Mouse (Mus musculus) kidney, embryonic 16.5 days (tissue): ENCODE data around the gene Mid2. TPM values are rescaled to one million over a fixed set of nuclear protein-coding genes. Genes with fewer than 3 reads are reported as not detected.

Source experiments
- ATAC-seq: fragments of 200-750 bp; cut with Nextera tagmentation; 2 replicates; pipeline ENCODE4 v1.8.0; 2017; ENCODE audit warnings: moderate TSS enrichment; ENCODE audit not compliant: low FRiP score, low TSS enrichment
- H3K27ac ChIP-seq: fragments of 300-500 bp; sonication (generic); 2 replicates; pipeline ENCODE4 v1.5.1; 2014; ENCODE audit warnings: low read length
- H3K27me3 ChIP-seq: fragments of 300-500 bp; sonication (generic); 2 replicates; pipeline ENCODE4 v1.6.1; 2014; ENCODE audit warnings: low read length, control low read depth, mixed read lengths; ENCODE audit not compliant: insufficient read depth
- H3K36me3 ChIP-seq: fragments of 300-500 bp; sonication (generic); 2 replicates; pipeline ENCODE4 v1.6.1; 2014; ENCODE audit warnings: low read length, control low read depth, mixed read lengths; ENCODE audit not compliant: insufficient read depth
- H3K4me1 ChIP-seq: fragments of 300-500 bp; sonication (generic); 2 replicates; pipeline ENCODE4 v1.6.1; 2014; ENCODE audit warnings: low read length, control low read depth, mixed read lengths; ENCODE audit not compliant: insufficient read depth
- H3K4me2 ChIP-seq: fragments of 300-500 bp; sonication (generic); replicated peaks from 2 replicates; pipeline ENCODE4 v1.6.1; 2014; ENCODE audit warnings: low read depth, low read length
- H3K4me3 ChIP-seq: fragments of 300-500 bp; sonication (generic); 2 replicates; pipeline ENCODE4 v1.5.1; 2014; ENCODE audit warnings: mild to moderate bottlenecking, low read length
- H3K9ac ChIP-seq: fragments of 300-500 bp; sonication (generic); replicated peaks from 2 replicates; pipeline ENCODE4 v1.6.1; 2014; ENCODE audit warnings: low read length
- H3K9me3 ChIP-seq: fragments of 300-500 bp; sonication (generic); 2 replicates; pipeline ENCODE4 v1.6.1; 2016; ENCODE audit warnings: low read length, control low read depth
- WGBS: fragments of 180-500 bp; shearing (Covaris S2); extraction: QIAGEN DNeasy Blood & Tissue Kit; methylation state at CpG from one replicate; pipeline ENCODE4 v1.1.7; 2014; 5-methylcytosine and 5-hydroxymethylcytosine counted together
- polyA plus RNA-seq: library from polyadenylated mRNA; unstranded; fragments of >200 nt; fragmentation: Nextera tagmentation; extraction: Ambion mirVana; gene quantifications from 2 replicates; pipeline ENCODE4 v1.2.1, GENCODE M21; 2015

The Mid2 gene
- polyA plus RNA-seq: 4.4 and 5.8 TPM in 2 replicates

GRCm38 (mm10) chrX:140664479-140665241 lies at the start of gene Mid2:
Gene Mid2, plus strand, starts transcription at chrX:140664599.
- peak; percentile 87 for ATAC-seq
- H3K4me1 ChIP-seq: no peaks in the 10 kb centered on the region
- peak within 1 kb of the TSS; percentile 78 for H3K9ac ChIP-seq
- H3K27ac ChIP-seq: peak within 1 kb of the TSS; percentile 76
- H3K4me2 ChIP-seq: peak within 1 kb of the TSS; percentile 59
- peak within 1 kb of the TSS; percentile 62 for H3K4me3 ChIP-seq
- 21% methylated on average over 25 of the region's 68 CpGs for WGBS
- H3K9me3 ChIP-seq: no peaks in the 10 kb centered on the region
- peaks cover 37% of the 10 kb centered on the region; the same call in 1 of the 2 replicates for H3K27me3 ChIP-seq
- H3K36me3 ChIP-seq: no peaks in the 10 kb centered on the region

GRCm38 (mm10) chrX:140624875-140625594 lies 39.4 kb upstream of the Mid2 start:
- Histone ChIP-seq H3K27ac (no peak overlapping the region), H3K36me3 (no peaks in the 10 kb centered on the region), H3K27me3 (peaks cover 10% of the 10 kb centered on the region; the same call in 1 of the 2 replicates), H3K4me3 (no peak overlapping the region), H3K9ac (no peak overlapping the region), H3K4me2 (no peak overlapping the region), H3K9me3 (no peaks in the 10 kb centered on the region), H3K4me1 (no peaks in the 10 kb centered on the region)
- no peak for ATAC-seq
- 59% methylated on average over 12 of the region's 12 CpGs for WGBS

- H3K4me1 ChIP-seq: no peaks in the 10 kb centered on the region
- peaks cover 7% of the 10 kb centered on the region; the same call in 1 of the 2 replicates for H3K27me3 ChIP-seq
- no peak overlapping the region for H3K27ac ChIP-seq
- no peak for ATAC-seq
- H3K9ac ChIP-seq: no peak overlapping the region
- no peak overlapping the region for H3K4me3 ChIP-seq
- no peaks in the 10 kb centered on the region for H3K9me3 ChIP-seq
- no peak overlapping the region for H3K4me2 ChIP-seq
- no peaks in the 10 kb centered on the region for H3K36me3 ChIP-seq
- 80% methylated on average over 5 of the region's 5 CpGs for WGBS
Observed at GRCm38 (mm10) chrX:140638028-140638427, 26.4 kb upstream of the Mid2 start.

- Histone ChIP-seq H3K9ac (no peak overlapping the region), H3K27me3 (peaks cover 12% of the 10 kb centered on the region; the same call in 1 of the 2 replicates), H3K27ac (no peak overlapping the region), H3K9me3 (no peaks in the 10 kb centered on the region), H3K36me3 (no peaks in the 10 kb centered on the region), H3K4me2 (no peak overlapping the region), H3K4me3 (no peak overlapping the region), H3K4me1 (no peaks in the 10 kb centered on the region)
- WGBS: 73% methylated on average over 2 of the region's 2 CpGs
- no peak for ATAC-seq
Observed at GRCm38 (mm10) chrX:140639592-140639991, 24.8 kb upstream of the Mid2 start.

GRCm38 (mm10) chrX:140660731-140661130 lies 3.7 kb upstream of the Mid2 start:
- Histone ChIP-seq H3K4me1 (no peaks in the 10 kb centered on the region), H3K27ac (no peak overlapping the region), H3K4me2 (no peak overlapping the region), H3K9ac (no peak overlapping the region), H3K27me3 (peaks cover 29% of the 10 kb centered on the region), H3K36me3 (no peaks in the 10 kb centered on the region), H3K9me3 (no peaks in the 10 kb centered on the region), H3K4me3 (no peak overlapping the region)
- ATAC-seq: no peak
- 31% methylated on average over 1 of the region's 1 CpGs for WGBS

- no peaks in the 10 kb centered on the region for H3K4me1 ChIP-seq
- ATAC-seq: no peak
- H3K4me2 ChIP-seq: no peak overlapping the region
- 85% methylated on average over 2 of the region's 2 CpGs for WGBS
- H3K9me3 ChIP-seq: no peaks in the 10 kb centered on the region
- H3K36me3 ChIP-seq: no peaks in the 10 kb centered on the region
- no peak overlapping the region for H3K27ac ChIP-seq
- H3K9ac ChIP-seq: no peak overlapping the region
- peaks cover 39% of the 10 kb centered on the region for H3K27me3 ChIP-seq
- H3K4me3 ChIP-seq: no peak overlapping the region
Observed at GRCm38 (mm10) chrX:140663516-140663915, 883 bp upstream of the Mid2 start.

GRCm38 (mm10) chrX:140665242-140665810 lies 927 bp downstream of the Mid2 start:
- 18% methylated on average over 32 of the region's 47 CpGs for WGBS
- Histone ChIP-seq H3K9ac (peak overlapping the region; percentile 78), H3K4me3 (peak overlapping the region; percentile 62), H3K36me3 (no peaks in the 10 kb centered on the region), H3K4me2 (peak overlapping the region; percentile 59), H3K27ac (peak overlapping the region; percentile 76), H3K4me1 (no peaks in the 10 kb centered on the region), H3K27me3 (peaks cover 32% of the 10 kb centered on the region; the same call in 1 of the 2 replicates), H3K9me3 (no peaks in the 10 kb centered on the region)
- peak; percentile 85 for ATAC-seq

- Histone ChIP-seq H3K4me2 (no peak overlapping the region), H3K4me3 (no peak overlapping the region), H3K4me1 (no peaks in the 10 kb centered on the region), H3K36me3 (no peaks in the 10 kb centered on the region), H3K27ac (no peak overlapping the region), H3K9me3 (no peaks in the 10 kb centered on the region), H3K27me3 (peaks cover 15% of the 10 kb centered on the region), H3K9ac (no peak overlapping the region)
- ATAC-seq: no peak
- WGBS: 80% methylated on average over 5 of the region's 5 CpGs
Observed at GRCm38 (mm10) chrX:140675444-140675843, 11.0 kb downstream of the Mid2 start.

GRCm38 (mm10) chrX:140688335-140688734 lies 23.9 kb downstream of the Mid2 start:
- H3K4me3 ChIP-seq: no peak overlapping the region
- no peak overlapping the region for H3K27ac ChIP-seq
- 72% methylated on average over 2 of the region's 2 CpGs for WGBS
- no peaks in the 10 kb centered on the region for H3K36me3 ChIP-seq
- peaks cover 23% of the 10 kb centered on the region; the same call in 1 of the 2 replicates for H3K27me3 ChIP-seq
- H3K4me2 ChIP-seq: no peak overlapping the region
- ATAC-seq: no peak
- no peaks in the 10 kb centered on the region for H3K9me3 ChIP-seq
- no peak overlapping the region for H3K9ac ChIP-seq
- H3K4me1 ChIP-seq: no peaks in the 10 kb centered on the region
